Mouse (Mus musculus) midbrain, embryonic 16.5 days (tissue): ENCODE measurements around the gene Asb10. TPM values are rescaled to one million over a fixed set of nuclear protein-coding genes. Genes with fewer than 3 reads are reported as not detected.
"Not testable (repeated sequence)": the region's sequence is repeated elsewhere in the genome, so short reads cannot be mapped to it uniquely, and the experiment has no call there.

Experiments
- ATAC-seq: fragments of 200-750 bp; cut with Nextera tagmentation; 2 replicates; pipeline ENCODE4 v1.8.0; 2017; ENCODE audit warnings: moderate TSS enrichment
- H3K27ac ChIP-seq: fragments of 300-500 bp; sonication (generic); 2 replicates; pipeline ENCODE4 v1.5.1; 2014; ENCODE audit warnings: mild to moderate bottlenecking, low read length, mixed read lengths
- H3K27me3 ChIP-seq: fragments of 300-500 bp; sonication (generic); 2 replicates; pipeline ENCODE4 v1.6.1; 2014; ENCODE audit warnings: low read depth, low read length, mixed read lengths; ENCODE audit not compliant: control insufficient read depth, insufficient read depth
- H3K36me3 ChIP-seq: fragments of 300-500 bp; sonication (generic); 2 replicates; pipeline ENCODE4 v1.6.1; 2014; ENCODE audit warnings: mild to moderate bottlenecking, low read length, moderate library complexity, mixed read lengths; ENCODE audit not compliant: control insufficient read depth, insufficient read depth
- H3K4me1 ChIP-seq: fragments of 300-500 bp; sonication (generic); 2 replicates; pipeline ENCODE4 v1.6.1; 2014; ENCODE audit warnings: mild to moderate bottlenecking, low read length, mixed read lengths; ENCODE audit not compliant: control insufficient read depth, insufficient read depth
- H3K4me2 ChIP-seq: fragments of 300-500 bp; sonication (generic); 2 replicates; pipeline ENCODE4 v1.6.1; 2014; ENCODE audit warnings: mild to moderate bottlenecking, low read length, mixed read lengths
- H3K4me3 ChIP-seq: fragments of 300-500 bp; sonication (generic); 2 replicates; pipeline ENCODE4 v1.5.1; 2014; ENCODE audit warnings: low read depth, mild to moderate bottlenecking, low read length, moderate library complexity, mixed read lengths
- H3K9ac ChIP-seq: fragments of 300-500 bp; sonication (generic); 2 replicates; pipeline ENCODE4 v1.6.1; 2014; ENCODE audit warnings: low read depth, low read length, mixed read lengths
- H3K9me3 ChIP-seq: fragments of 300-500 bp; sonication (generic); replicated peaks from 2 replicates; pipeline ENCODE4 v1.6.1; 2014; ENCODE audit warnings: mild to moderate bottlenecking, low read length, mixed read lengths; ENCODE audit not compliant: control insufficient read depth, poor library complexity, severe bottlenecking
- WGBS: fragments of 180-500 bp; shearing (Covaris S2); extraction: QIAGEN DNeasy Blood & Tissue Kit; methylation state at CpG from one replicate; pipeline ENCODE4 v1.1.7; 2014; 5-methylcytosine and 5-hydroxymethylcytosine counted together
- polyA plus RNA-seq: library from polyadenylated mRNA; unstranded; fragments of >200 nt; fragmentation: Nextera tagmentation; extraction: Ambion mirVana; gene quantifications from 2 replicates; pipeline ENCODE4 v1.2.1, GENCODE M21; 2015

The Asb10 gene
- polyA plus RNA-seq, 1 experiment from 2014 or later: not detected

DNA sequence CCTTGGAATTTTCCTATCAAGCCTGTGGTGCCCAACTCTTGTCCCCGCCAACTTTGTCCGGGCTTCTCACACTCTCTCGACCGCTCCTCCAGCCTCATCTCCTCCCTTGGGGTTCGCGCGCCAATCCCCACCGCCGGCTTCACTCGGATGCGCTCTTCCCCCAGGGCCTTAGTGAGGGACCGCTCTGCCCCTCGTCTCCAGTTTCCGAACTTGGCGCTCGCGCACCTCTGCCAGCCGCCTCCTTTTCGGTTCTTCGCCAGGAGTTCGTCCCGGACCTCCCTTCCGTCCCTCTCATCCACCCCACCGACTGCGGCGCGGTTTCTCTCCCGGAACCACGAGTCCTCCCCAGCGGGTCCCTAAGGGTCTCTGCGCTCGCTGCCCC lies 36.0 kb upstream of the Asb10 start:
- ATAC-seq: peak; percentile 31
- Histone ChIP-seq H3K27me3 (no peaks in the 10 kb centered on the region), H3K4me3 (peak overlapping the region; percentile 85), H3K4me1 (peaks cover 14% of the 10 kb centered on the region), H3K27ac (peak overlapping the region; percentile 72), H3K4me2 (peak overlapping the region; percentile 96), H3K9ac (peak overlapping the region; percentile 75), H3K9me3 (no peaks in the 10 kb centered on the region), H3K36me3 (peaks cover 25% of the 10 kb centered on the region)
- under 1% methylated on average over 32 of the region's 32 CpGs for WGBS

DNA sequence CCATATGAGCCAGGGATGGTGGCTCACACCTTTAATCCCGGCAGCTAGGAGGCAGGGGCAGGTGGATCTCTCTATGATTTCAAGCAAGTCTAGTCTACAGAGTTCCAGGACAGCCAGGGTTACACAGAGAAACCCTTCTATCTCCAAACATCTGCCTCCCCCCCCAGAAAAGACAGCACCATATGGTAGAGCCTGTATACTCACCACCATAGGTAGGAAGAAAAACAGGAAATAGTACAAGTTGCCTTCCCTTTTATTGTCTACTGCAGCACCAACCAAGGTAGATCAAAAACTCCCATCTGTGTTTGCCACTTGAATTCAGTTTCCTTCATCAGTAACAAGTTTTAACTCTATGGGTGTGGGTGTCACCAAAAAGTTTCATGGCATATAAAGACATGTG lies 35.2 kb upstream of the Asb10 start:
- Histone ChIP-seq H3K27me3 (no peaks in the 10 kb centered on the region), H3K27ac (no peak overlapping the region), H3K4me2 (peak overlapping the region; percentile 96; the same call in 1 of the 2 replicates), H3K4me3 (no peak overlapping the region), H3K36me3 (peaks cover 31% of the 10 kb centered on the region), H3K4me1 (peaks cover 14% of the 10 kb centered on the region), H3K9ac (no peak overlapping the region), H3K9me3 (no peaks in the 10 kb centered on the region)
- WGBS: 77% methylated on average over 1 of the region's 1 CpGs
- no peak for ATAC-seq

DNA sequence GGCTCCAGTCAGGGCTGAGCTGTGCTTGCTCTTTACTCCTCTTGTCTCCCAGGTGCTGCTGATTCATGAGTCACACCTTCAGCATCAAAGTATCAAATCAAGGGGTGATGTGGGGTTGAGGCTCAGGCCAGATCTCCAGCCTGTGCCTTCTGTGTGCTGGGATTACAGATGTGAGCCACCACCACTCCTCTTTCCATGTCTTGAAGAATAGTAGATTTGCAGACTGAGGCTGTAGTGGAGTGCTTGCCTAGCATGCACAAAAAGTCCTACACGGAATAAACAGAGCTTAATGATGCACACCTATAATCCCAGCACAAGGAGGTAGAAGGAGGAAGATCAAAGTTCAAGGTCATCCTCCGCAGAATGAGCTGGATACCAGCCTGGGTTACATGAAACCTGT lies 15.9 kb upstream of the Asb10 start, which contains the start of gene 4931409K22Rik:
Gene 4931409K22Rik, minus strand, starts transcription at position 101 of the 400 bp plus-strand sequence.
- Histone ChIP-seq H3K9me3 (no peaks in the 10 kb centered on the region), H3K27ac (no peak within 1 kb of the TSS), H3K4me2 (no peak within 1 kb of the TSS), H3K36me3 (no peaks in the 10 kb centered on the region), H3K4me3 (no peak within 1 kb of the TSS), H3K27me3 (no peaks in the 10 kb centered on the region), H3K9ac (no peak within 1 kb of the TSS), H3K4me1 (no peaks in the 10 kb centered on the region)
- WGBS: 73% methylated on average over 2 of the region's 2 CpGs
- no peak for ATAC-seq

DNA sequence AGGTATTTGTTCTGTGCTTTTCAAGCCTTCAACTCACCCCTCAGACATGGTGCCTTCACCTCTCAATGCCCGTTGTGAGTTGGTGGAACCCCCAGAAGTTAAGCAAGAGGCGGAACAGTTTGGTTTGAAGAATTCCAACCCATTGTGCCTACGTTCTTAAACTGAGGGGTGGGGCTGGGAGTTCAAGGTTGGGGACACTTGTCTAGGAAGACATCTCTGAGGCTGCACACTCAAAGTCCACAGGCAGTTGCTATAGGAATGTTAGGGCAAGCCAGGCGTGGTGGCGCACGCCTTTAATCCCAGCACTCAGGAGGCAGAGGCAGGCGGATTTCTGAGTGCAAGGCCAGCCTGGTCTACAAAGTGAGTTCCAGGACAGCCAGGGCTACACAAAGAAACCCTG lies 14.6 kb upstream of the Asb10 start:
- not testable (repeated sequence) for H3K27me3 ChIP-seq, H3K4me2 ChIP-seq, H3K9me3 ChIP-seq, H3K36me3 ChIP-seq, H3K4me3 ChIP-seq, H3K4me1 ChIP-seq, H3K27ac ChIP-seq, H3K9ac ChIP-seq, ATAC-seq
- WGBS: 92% methylated on average over 7 of the region's 7 CpGs

DNA sequence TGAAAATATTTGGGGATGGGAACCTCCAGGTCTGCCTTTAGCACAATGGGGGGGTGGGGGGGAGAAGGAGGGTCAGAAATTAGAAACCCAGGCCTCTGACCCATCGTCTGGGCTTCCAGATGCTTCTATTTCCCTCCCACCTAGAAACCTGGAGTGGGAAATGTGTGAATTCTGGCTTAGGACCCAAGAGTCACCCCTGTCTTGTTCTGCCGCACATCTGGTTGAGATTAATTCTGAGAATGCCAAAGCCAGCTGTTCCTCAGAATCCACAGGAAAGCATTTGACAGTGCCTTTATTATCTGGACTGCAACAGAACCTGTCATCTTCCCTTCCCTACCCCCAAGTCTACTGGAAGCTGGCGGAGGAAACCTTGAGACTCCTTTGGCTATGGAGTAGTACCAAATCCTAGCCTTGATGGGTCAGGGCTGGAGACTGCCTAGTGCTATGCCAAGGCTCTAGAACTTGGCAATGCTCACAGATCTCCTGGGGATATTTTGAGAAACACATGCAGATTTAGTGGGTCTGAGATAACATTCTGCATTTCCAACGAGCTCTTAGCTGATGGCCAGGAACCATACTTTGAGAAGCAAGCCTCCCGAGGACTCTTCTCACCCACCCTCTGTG lies 13.0 kb upstream of the Asb10 start:
- no peaks in the 10 kb centered on the region for H3K36me3 ChIP-seq
- H3K4me2 ChIP-seq: no peak overlapping the region
- no peak overlapping the region for H3K9ac ChIP-seq
- 76% methylated on average over 5 of the region's 5 CpGs for WGBS
- no peaks in the 10 kb centered on the region; the same call in 1 of the 2 replicates for H3K27me3 ChIP-seq
- H3K4me1 ChIP-seq: peaks cover 5% of the 10 kb centered on the region
- ATAC-seq: no peak
- no peaks in the 10 kb centered on the region for H3K9me3 ChIP-seq
- no peak overlapping the region for H3K4me3 ChIP-seq
- H3K27ac ChIP-seq: no peak overlapping the region

DNA sequence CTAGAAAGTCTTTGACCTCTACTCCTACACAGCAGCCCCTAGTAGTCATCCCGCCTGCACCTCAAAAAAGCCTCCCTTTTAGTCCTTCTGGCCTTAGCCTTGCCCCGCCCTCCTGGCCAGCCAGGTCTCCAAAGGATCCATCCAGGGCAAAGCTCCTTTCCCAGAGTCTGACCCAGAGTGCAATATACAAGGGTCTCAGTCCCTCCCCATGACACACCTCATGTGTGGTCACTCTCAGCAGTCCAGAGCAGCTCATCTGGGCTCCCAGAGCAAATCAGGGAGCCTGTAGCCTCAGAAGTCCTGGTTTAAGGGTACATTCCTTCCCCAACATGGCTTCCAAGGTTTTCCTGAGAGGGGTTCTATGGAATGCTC lies 10.5 kb upstream of the Asb10 start:
- ATAC-seq: peak; percentile 51; the same call in 1 of the 2 replicates
- 0 out of 2 replicates have a peak overlapping the region, but pooled peaks have one; percentile 26 for H3K9ac ChIP-seq
- H3K4me3 ChIP-seq: no peak overlapping the region
- WGBS: 49% methylated on average over 2 of the region's 2 CpGs
- no peaks in the 10 kb centered on the region for H3K36me3 ChIP-seq
- H3K4me1 ChIP-seq: peaks cover 5% of the 10 kb centered on the region
- H3K9me3 ChIP-seq: no peaks in the 10 kb centered on the region
- H3K27me3 ChIP-seq: no peaks in the 10 kb centered on the region; the same call in 1 of the 2 replicates
- peak overlapping the region; percentile 44 for H3K4me2 ChIP-seq
- H3K27ac ChIP-seq: no peak overlapping the region

DNA sequence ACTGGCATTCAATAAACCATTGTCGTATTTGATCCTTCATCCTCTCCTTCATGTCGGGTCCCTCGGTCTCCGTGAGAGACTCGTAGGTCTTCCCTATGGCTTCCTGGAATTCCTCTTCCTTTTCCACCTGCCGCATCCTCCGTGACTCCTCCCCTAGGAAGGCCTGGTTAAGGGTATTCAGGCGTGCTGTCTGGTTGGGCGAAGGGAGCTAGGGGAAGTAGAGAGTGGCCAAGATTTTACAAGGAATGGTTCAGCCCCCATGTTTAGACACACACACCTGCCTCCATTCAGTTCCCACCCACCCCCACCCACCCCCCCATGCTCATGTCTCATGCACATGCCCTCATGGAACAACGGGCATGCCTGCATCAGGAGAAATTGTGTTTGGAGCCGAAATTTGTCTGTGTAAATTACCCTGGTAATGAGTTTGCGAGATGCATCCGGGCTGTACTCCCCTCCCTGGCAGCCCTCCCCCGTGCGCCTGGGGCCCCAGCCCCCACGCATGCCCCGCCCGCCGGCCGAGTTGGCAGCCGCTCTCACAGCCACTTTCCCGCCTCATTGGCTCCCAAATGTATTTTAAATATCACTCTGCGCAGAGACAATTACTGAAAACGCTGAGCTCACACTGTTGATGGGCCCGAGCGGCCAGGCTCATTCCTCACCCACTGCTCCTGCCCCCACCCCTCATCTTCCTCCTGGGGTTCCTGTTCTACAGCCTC lies 10.0 kb upstream of the Asb10 start:
- Histone ChIP-seq H3K4me2 (peak overlapping the region; percentile 44), H3K27me3 (no peaks in the 10 kb centered on the region; the same call in 1 of the 2 replicates), H3K27ac (no peak overlapping the region), H3K36me3 (no peaks in the 10 kb centered on the region), H3K9ac (0 out of 2 replicates have a peak overlapping the region, but pooled peaks have one; percentile 26), H3K4me1 (peaks cover 5% of the 10 kb centered on the region), H3K9me3 (no peaks in the 10 kb centered on the region), H3K4me3 (no peak overlapping the region)
- 27% methylated on average over 26 of the region's 26 CpGs for WGBS
- ATAC-seq: peak; percentile 57

DNA sequence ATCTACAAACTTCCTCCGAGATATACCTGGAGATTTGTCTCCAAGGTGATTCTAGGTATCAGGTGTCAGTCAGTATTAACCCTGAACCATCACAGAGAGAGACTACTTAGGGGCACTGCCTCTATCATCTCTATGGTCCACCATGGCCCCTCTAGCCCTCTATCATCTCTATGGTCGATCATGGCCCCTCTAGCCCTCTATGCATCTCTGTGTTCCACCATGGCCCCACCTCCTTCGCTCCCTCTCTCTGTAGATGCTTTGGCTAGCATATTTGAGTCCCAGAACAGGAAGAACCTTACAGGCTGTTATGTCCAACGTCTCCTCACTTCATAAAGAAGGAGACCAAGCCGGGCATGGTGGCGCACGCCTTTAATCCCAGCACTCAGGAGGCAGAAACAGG lies 1.9 kb upstream of the Asb10 start:
- Histone ChIP-seq H3K9me3 (no peaks in the 10 kb centered on the region), H3K27ac (no peak overlapping the region), H3K36me3 (no peaks in the 10 kb centered on the region), H3K27me3 (no peaks in the 10 kb centered on the region), H3K4me2 (no peak overlapping the region), H3K4me3 (no peak overlapping the region), H3K4me1 (no peaks in the 10 kb centered on the region), H3K9ac (no peak overlapping the region)
- 77% methylated on average over 7 of the region's 7 CpGs for WGBS
- ATAC-seq: no peak

DNA sequence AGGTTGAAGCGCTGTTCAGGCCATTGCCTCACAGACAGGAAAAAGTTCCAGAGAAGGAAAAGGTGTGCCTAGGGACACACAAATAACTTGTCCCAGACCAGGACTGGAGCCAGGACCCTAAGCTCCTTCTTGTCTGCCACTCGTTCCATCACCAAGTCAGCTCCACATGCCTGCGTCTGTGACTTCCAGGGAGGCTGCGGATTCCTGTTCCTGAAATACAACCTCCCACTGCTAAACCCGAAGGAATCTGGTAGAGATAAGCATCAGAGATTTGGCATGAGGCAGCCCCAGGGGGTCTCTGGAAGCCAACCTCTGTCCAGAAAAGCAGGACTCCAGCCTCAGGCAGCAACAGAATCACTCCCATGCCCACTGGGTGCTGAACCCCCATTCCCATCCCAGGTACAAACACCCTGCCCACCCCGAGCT lies 379 bp upstream of the Asb10 start:
- H3K9ac ChIP-seq: no peak overlapping the region
- no peaks in the 10 kb centered on the region for H3K27me3 ChIP-seq
- H3K4me3 ChIP-seq: no peak overlapping the region
- WGBS: 55% methylated on average over 6 of the region's 6 CpGs
- H3K9me3 ChIP-seq: no peaks in the 10 kb centered on the region
- H3K27ac ChIP-seq: no peak overlapping the region
- ATAC-seq: no peak
- no peaks in the 10 kb centered on the region for H3K36me3 ChIP-seq
- no peaks in the 10 kb centered on the region for H3K4me1 ChIP-seq
- no peak overlapping the region for H3K4me2 ChIP-seq
